Mouse (Mus musculus) cerebellum, postnatal 25 days (tissue): ENCODE measurements around the gene Hmcn2.

Source experiments
- DNase-seq, 2 experiments: peaks; one replicate each; pipeline ENCODE4 v3.0.0; 2021; ENCODE audit warnings: mixed read lengths in 2 of 2

Hmcn2 gene

DNA sequence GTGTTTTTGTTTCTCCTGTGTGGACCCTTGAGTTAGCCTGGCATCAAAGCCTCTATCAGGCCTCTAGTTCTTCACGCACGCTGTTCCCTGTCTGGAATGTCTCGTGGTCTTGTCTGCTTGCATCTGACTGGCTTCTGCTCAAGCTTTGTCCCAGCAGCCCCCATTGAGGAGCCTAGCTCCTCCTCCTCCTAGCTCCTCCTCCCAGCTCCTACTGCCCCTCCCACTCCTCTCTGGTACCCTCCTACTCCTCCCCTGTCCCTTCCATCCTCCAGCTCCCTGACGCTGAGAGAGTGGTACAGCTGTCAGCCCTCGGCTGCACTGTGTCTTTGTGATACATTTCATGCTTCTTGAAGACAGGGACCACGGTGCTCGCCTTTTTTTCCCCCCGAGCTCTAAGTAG is 104.4 kb downstream of the Hmcn2 start:
- DNase-seq: no peak

DNA sequence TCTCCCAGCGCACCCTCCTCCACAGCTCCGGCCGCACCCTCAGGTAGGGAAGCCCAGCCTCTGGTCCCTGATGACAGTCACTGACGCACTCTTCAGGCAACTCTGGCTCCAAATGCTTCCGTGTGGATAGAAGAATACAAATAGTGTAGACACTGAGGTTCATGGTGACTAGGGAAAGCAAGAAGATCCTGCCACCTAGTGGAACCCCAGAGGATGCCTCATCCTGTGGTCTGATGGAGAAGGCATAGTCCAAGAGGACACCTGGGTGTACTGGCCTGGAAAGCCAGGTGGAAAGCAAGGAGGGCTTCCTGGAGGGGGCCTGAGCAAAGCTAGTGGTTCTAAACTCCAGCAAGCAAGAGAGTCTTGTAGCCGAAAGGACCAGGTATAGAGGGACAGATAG is 106.7 kb downstream of the Hmcn2 start:
- peak in 1 of 2 experiments; percentile 21 for DNase-seq

DNA sequence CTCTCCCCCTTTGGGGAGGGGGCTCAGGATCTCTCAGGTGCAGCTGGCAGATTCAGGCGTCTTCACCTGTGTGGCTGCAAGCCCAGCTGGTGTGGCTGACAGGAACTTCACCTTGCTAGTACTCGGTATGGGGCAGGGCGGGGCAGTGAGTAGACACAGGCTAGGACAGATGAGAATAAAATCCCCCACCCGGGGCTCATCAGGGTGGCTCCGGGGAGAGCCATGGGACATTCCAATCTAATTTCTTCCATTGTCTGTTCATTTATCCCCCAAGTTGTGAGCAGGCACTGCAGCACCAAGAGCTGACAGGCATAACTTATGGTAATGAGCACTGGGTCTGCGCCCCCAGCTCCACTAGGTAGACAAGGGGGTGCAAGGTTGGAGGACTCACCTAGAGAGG is 108.4 kb downstream of the Hmcn2 start:
- DNase-seq: no peak

DNA sequence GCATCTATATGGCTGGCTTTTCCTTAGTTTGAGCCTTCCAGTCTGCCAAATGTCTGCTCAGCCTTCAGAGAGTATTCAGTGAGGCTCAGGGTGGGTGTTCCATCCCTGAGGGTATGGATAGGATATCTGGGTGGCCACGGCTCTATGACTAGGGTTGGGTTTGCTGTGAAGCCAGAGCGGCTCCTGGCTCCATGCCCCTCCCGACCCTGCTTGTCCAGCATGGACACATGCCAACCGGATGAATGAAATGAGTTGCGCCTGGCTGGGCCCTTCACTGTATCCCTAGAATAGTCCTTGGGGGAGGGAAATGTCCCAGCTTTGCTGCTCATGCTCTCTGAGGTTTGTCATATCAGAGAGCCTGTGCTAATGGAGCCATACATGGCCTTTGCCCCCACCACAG is 117.3 kb downstream of the Hmcn2 start:
- DNase-seq: peak in 1 of 2 experiments; percentile 18

DNA sequence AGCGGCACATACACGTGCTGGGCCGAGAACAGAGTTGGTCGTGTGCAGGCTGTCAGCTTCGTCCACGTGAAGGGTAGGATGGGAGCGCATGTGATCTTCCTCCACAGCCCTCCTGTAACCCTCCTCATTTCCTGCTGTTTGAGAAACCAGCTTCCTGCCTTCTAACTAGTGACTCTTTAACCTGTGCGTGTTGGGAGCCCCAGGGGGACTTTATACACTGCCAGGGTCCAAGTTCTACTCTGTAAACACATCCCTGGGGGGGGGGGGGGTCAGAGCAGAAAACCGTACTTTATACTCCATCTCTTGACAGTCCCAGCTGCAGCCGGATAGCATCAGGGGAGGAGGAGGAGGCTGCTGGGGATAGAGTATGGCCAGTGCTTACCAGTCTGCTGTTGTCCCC is 120.5 kb downstream of the Hmcn2 start:
- DNase-seq: no peak

DNA sequence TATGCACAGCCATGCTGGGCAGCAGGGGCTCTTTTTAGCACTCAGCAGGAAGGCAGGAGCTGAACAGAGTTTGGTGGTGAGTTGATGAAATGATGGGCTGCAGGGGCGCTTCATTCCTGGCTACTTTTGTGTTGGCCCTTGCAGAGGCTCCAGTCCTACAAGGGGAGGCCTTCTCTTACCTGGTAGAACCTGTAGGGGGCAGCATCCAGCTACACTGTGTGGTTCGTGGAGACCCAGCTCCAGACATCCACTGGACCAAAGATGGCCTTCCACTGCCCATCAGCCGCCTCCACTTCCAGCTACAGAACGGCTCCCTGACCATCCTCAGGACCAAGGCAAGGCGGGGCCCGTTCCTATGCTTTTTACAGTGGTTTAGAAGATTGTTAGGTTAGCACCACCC is 121.4 kb downstream of the Hmcn2 start:
- DNase-seq: peak; percentile 30 to 53

DNA sequence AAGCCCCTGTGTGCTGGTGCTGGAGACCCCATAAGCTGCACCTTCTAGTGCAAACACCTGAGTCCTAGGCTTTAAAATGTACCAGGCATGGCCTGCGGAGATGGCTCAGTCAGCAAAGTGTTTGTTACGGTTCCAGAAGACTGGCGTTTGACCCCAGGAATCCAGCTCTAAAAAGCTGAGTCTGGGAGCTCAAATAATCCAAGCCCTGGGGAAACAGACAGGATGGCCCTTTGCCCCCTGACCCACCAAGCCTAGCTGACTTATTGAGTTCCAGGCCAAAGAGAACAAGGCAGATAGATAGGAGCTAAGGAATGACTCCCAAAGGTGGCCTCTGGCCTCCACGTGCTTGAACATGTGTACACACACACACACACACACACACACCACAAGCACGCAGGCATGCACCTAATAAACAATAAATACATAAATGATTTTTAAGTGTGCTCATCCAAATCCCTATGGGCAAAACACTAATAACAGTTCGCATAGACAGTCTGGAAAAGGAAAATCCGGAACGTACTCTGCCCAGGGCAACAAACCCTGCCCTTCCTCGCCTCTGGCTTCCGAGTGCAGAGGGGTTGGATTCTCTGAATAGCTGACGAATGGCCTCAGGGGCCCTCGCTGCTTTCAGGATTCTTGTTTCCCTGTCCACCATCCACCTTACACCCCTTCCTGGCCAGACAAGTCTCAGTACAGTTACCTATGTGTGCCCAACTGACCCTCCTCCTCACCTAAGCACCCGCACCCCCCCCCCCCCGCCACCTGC is 123.4 kb downstream of the Hmcn2 start:
- no peak for DNase-seq

DNA sequence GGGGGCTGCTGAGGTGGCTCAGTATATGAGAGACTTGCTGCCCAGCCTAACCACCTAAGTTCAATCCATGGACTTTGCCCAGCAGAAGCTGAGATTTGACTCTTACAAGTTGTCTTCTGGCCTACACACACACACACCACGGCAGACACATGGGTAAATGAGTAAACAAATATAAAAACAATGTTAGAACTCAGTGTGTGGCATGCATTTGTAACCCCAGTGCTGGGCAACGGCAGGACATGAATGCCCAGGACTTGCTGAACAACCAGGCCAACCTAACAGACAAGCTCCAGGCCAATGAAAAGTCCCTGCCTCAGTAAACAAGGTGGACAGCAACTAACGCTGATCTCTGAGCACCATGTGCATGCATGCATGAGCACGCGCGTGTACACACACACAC is 125.4 kb downstream of the Hmcn2 start:
- DNase-seq: no peak

DNA sequence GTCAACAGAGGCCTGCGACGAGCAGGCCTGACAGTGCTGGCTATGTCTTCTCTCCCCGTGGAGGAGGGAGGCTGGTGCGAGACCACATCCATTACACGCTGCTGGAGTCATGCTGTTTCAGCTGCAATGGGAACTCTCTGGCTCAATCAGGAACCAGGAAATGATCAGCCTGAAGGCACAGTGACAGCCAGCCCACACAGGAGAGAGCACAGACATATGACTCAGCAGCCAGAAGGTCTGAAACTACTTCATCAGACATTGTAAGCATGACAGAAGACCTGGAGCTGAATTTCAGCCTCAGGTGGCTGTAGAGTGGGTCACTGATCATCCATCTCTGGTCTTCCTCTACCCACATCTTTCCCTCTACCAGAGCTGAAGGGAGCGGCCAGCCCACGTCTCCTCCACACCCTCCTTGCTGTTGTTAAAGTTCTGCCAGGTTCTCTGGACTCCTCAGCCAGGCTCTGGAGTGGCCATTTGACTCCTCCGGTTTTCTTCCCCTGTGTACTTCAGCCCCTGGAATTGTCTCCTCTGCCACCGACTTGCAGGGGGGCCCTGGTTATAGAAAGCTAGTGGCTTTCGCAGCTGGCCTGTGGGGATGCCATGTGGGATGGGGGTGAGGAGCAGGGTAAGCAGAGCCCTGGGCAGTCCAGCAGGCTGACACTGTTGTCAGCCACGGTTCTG is 128.4 kb downstream of the Hmcn2 start:
- no peak for DNase-seq

DNA sequence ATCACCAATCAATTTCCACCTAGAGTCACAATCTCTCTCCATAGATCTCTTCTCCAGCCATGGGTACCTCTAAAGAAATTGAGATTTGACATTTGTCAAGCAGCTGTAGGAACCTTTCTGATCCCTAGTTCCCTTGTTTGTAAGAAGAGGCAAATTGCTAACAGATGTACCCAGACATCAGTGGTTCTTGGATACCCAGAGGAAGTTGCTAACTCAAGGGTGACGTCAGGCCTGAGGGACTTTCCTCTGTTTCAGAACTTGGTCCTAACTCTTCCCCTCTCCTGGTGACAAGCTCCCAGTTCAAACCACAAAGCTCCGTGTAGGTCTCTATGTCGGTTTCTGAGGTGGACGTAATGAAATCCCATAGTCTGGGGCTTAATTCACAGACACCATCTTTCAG is 131.8 kb downstream of the Hmcn2 start:
- no peak for DNase-seq

DNA sequence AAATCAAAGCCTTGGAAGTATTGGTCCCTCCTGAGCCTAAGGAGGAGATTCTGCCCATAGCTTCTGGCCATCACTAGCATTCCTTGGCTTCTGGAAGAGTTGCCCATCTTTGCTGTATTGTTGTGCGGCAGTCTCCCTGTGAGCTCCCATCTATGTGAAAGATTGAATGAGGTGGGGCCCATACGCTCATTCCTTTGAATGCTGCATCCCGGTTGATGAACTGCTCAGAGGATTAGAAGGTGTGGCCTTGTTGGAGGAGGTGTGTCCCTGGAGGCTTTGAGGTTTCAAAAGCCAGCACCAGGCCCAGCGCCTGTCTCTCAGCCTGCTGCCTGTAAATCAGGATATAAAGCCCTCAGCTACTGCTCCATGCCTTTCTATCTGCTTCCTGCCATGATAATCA is 132.2 kb downstream of the Hmcn2 start:
- DNase-seq: no peak

DNA sequence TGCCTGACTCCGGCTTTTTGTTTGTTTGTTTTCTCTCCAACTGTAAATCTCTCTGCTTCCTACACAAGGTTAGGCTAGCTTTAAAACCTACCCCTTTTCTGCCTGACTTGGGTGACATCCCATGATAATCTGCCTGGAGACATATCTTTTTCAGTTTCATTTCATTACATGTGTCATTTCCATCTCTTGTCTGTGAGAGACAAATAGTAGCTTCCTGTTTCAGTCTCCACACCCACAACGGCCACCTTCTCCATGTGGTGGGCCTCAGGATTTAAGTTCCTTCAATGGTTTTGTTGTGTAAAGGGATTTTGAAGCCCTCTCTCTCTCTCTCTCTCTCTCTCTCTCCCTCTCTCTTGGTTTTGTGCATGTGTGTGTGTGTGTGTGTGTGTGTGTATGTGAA is 133.3 kb downstream of the Hmcn2 start:
- DNase-seq: no peak

DNA sequence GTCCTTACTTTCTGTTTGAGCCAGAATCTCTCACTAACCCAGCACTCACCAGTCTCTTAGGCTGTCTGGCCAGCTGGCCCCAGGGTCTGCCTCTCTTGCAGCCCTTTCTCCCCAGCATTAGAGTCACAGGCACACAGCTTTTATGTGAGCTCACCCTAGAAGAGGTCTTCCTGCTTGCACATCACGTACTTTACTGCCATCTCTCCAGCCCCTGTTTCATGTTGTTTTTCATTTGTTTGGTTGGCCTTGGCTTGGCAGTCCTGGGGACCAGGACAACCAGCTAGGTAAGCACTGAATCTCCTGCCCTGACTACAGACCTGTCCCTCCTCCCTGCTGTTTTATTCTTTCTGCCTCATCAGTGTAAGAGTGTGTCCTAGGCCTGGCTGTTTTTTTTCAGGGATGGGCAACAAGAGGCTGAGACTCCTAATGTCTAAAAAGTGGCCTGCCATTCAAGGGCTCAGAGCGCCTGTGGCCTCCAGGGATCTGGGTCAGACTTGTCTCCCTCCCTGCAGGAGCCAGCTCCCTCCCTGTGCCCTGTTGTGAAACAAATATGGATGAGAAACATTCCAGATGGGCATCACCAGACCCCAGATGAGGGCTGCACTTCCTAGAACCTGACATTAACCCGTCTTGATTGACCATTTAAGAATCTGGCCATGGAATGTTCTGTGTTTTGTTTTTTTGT is 134.7 kb downstream of the Hmcn2 start:
- no peak for DNase-seq

DNA sequence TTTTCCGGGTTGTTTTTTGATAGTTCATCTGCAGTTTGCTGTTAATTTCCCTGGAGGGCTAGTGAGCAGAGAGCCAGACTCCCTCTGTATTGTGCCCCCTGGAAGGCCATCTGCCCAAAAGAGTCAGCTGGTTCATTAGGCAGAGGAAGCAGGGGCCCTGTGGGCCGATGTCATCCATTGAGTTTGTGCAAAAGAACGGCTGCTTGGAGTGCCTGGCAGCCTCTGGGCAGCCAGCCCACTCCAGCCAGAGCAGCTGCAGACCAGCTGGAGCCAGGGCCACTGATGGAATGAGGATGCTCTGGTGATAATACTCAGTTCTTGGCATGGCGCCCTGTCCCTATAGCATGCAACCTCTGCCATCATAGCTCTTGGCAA is 135.2 kb downstream of the Hmcn2 start:
- peak in 1 of 2 experiments; percentile 30 for DNase-seq

DNA sequence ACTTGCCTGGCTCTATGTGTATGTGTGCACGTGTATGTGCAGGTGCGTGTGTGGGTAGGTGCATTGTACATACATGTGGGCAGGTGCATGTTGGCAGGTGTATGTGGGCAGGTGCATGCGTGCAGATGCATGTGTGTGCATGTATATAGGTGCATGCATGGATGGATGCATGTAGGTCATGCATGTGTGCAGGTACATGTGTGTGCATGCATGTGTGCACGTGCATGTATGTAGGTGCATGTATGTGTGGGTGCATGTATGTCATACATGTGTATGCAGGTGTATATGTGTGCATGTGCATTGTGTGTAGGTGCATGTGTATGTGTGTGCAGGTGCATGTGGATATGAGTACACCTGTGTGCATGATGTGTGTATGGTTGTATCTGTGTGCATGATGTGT is 135.7 kb downstream of the Hmcn2 start:
- no peak for DNase-seq

DNA sequence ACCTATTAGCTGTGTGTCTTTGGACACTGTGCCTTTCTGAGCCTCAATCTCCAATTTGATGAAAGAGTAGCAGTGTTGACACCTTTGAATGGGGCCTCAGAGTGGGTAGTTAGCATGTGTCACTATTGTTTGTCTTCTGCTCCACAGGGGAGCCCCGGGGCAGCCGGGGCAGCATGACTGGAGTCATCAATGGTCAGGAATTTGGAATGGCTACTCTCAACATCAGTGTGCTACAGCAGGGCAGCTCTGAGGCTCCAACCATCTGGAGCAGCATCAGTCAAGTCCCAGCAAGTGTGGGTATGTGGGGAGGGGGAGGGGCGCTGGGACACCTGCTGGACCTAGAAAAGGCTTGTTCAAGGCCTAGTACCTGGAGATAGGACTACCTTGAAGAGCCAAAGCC is 136.4 kb downstream of the Hmcn2 start:
- DNase-seq: no peak

DNA sequence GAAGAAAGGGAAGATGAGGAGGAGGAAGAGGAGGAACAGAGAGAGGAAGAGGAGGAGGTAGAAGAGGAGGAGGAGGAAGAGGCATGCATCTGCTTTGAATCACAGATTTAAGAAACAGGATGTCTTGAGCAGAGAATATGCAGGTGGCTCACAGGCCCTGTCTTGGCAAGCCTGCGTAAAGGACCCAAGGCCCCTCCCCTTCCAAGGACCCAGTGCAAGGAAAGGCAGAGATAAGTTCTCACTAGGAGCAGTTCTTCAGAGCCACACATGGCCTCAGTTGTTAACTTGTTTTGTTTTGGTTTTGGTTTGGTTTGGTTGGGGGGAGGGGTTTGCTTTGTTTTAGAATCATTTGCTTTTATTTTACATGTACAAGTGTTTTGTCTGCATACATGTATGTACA is 137.3 kb downstream of the Hmcn2 start:
- DNase-seq: no peak

DNA sequence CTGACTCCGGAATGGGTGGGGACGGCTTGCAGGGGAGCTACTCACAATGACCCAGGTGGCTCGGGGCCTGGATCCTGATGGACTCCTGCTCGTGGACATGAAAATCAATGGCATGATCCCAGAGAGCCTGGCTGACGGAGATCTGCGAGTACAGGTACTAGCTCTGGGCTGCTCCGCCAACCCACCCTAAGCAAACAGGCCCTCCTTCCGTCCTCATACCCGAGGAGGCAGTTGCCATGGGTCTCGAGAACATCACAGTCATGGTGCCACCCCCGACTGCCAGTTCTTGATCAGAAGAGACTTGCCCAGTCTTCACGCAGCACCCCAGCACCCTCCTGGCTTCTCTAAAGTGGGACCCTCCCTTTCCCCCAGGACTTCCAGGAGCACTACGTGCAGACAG is 138.8 kb downstream of the Hmcn2 start:
- DNase-seq: no peak

DNA sequence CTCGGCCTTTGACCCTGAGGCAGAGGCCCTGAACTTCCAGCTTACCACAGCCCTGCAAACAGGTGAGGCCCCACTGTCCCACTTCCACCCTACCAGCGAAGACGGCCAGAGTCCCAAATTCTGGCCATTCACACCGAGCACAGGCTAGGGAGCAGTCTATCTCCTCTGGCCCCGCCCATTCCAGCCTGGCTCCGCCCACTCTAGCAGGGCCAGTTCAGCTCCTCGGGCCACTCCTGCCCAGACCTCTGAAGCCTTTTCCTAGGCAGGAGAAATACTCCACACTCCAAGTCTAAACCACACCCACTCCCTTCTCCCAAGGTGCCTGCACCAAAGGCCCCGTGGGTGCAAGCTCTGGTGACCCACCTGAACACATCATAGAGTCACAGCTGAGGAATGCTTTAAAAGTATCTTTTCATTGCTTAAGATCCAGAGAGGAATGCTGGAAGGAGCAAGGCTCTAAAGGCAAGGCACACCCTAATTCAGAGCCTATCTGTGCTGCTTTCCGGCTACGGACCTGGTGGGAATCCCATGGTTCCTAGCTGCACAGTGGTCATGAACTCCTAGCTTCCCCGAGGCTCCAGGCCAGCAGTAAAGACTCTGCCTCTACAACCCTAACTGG is 139.5 kb downstream of the Hmcn2 start:
- DNase-seq: peak in 1 of 2 experiments; percentile 21

DNA sequence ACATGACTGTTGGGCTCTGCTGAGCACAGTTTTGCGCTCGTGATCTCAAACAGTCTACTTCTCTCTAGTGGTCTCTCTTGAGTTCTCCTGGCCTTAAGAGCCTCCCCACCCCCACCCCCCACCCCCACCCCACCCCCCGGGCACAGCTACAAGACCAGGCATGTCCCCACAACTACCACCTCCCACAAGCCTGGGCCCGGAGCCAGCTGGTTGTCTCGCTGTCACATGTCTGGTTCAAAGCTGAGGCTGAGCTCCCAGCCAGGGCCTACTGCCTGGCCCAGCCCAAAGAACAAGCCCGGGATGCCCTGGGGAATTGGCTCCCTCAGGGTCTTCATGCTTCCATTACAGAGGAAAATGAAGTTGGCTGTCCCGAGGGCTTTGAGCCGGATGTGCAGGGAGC is 140.1 kb downstream of the Hmcn2 start:
- peak in 1 of 2 experiments; percentile 27 for DNase-seq

DNA sequence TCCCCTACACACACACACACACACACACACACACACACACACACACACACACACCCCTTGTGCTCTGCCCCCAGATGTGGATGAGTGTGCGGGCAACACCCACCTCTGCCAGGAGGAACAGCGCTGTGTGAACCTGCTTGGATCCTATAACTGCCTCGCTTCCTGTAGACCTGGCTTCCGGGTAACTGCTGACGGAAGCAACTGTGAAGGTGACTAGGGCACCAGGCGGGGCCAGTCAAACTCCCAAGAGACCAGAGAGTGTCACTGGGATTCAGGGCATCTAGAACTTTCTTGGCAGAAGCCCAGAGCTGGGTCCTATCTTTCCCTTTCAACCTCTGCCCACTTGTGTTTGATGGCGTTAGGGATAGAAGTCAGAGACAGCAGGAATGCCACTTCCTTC is 141.2 kb downstream of the Hmcn2 start:
- DNase-seq: no peak

DNA sequence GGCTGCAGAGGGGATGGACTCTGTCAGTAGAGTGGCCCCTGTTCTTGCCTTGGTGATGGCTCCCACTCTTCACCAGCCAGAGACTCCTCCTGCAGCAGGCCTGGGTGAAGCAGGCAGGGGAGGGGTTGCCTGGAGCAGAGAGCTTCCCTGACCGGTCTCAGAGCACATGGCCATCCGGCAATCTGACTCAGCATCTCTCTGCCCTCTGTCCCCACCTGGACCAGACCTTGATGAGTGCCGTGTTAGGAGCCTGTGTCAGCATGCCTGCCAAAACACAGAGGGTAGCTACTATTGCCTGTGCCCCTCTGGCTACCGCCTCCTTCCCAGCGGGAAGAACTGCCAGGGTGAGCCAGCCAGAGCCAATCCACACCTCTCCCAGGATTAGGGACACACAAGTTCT is 144.2 kb downstream of the Hmcn2 start:
- DNase-seq: no peak
